Comparison of ENCODE assay signal across 11 mouse cellular contexts in the genomic region with DNA sequence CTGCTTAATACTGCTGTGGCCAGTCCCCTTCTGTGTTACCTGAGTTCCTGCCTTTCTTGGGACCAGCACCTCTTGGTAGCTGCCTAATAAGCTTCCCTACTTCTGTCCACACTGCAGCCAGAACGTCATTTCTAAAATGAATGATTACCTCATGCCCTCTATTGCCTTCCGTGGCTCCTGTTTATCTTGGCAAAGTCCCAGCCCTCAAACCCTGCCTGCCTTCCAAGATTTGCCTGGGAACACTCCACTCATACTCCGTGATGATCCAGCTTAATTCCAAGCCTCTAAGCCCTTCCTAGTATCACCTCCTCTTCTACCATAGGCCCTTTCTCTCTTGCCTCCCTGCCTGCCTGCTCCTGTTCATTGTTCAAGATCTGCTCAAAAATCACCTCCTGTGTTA.
A peak's percentile ranks its signal among the peaks of the same experiment; 100 is the strongest.
DNase-seq lines count a peak whose midpoint lies in the region; ATAC-seq lines count a peak whose summit lies in the region.
"Had no signal": no experiment of that assay in that cellular context is flagged by ENCODE, and none has a peak within 500 bp of the region (broad histone marks: within the 10 kb centered on the region; RNA-seq: fewer than 3 reads in every experiment).

No protein-coding gene starts in this region.

- H3K27ac ChIP-seq in hindbrain, embryonic 15.5 days (replicated peaks), result 0 out of 2 replicates have a peak overlapping the region, but pooled peaks have one; percentile 53
- no peak overlapping the region for H3K27ac ChIP-seq in hindbrain, embryonic 12.5 days
- H3K27ac ChIP-seq in hindbrain, embryonic 14.5 days, result no peak overlapping the region
- H3K27ac ChIP-seq in hindbrain, embryonic 10.5 days, result no peak overlapping the region

- no peak overlapping the region for H3K4me2 ChIP-seq in hindbrain, embryonic 15.5 days
- H3K4me2 ChIP-seq in hindbrain, embryonic 12.5 days (replicated peaks), result no peak overlapping the region
- H3K4me2 ChIP-seq in hindbrain, embryonic 14.5 days (replicated peaks), result no peak overlapping the region

- H3K4me1 ChIP-seq in hindbrain, embryonic 15.5 days (replicated peaks), result peaks cover 46% of the 10 kb centered on the region
- H3K4me1 ChIP-seq in hindbrain, embryonic 12.5 days, result peaks cover 25% of the 10 kb centered on the region
- H3K4me1 ChIP-seq in hindbrain, embryonic 14.5 days (replicated peaks; ENCODE audit: control insufficient read depth, insufficient read depth, low read length), result peaks cover 31% of the 10 kb centered on the region
- peaks cover 29% of the 10 kb centered on the region for H3K4me1 ChIP-seq in hindbrain, embryonic 10.5 days (replicated peaks)

- H3K4me3 ChIP-seq in hindbrain, embryonic 15.5 days, result no peak overlapping the region
- H3K4me3 ChIP-seq in hindbrain, embryonic 12.5 days, result no peak overlapping the region
- no peak overlapping the region for H3K4me3 ChIP-seq in hindbrain, embryonic 14.5 days (replicated peaks; ENCODE audit: low read length)
- H3K4me3 ChIP-seq in hindbrain, embryonic 10.5 days, result no peak overlapping the region

- H3K27me3 ChIP-seq in hindbrain, embryonic 15.5 days, result no peaks in the 10 kb centered on the region
- H3K27me3 ChIP-seq in hindbrain, embryonic 12.5 days, result no peaks in the 10 kb centered on the region; the same call in none of the 2 replicates
- no peaks in the 10 kb centered on the region for H3K27me3 ChIP-seq in hindbrain, embryonic 14.5 days (ENCODE audit: control insufficient read depth, insufficient read depth, low read length)
- no peaks in the 10 kb centered on the region for H3K27me3 ChIP-seq in hindbrain, embryonic 10.5 days (ENCODE audit: insufficient read depth, poor library complexity, severe bottlenecking)

- peak; percentile 43 for DNase-seq in adipocyte (ENCODE audit: low spot score)
- peak; percentile 75 for DNase-seq in fibroblast of lung, adult 2 months (ENCODE audit: low read depth)
- peak; percentile 31 for DNase-seq in lung, postnatal 10 days
- no peak for DNase-seq in spleen, postnatal 4 days (ENCODE audit: low spot score in 2 of 2)
- no peak for DNase-seq in hindbrain, embryonic 14.5 days (ENCODE audit: low spot score)
- DNase-seq in hindbrain, embryonic 10.5 days (ENCODE audit: low spot score), result no peak
- DNase-seq: liver; retina, postnatal 1 day had no signal

- ATAC-seq in hindbrain, embryonic 15.5 days (ENCODE audit: low FRiP score, low read depth), result no peak
- ATAC-seq in hindbrain, embryonic 12.5 days (ENCODE audit: low FRiP score), result no peak
- ATAC-seq in hindbrain, embryonic 14.5 days (ENCODE audit: low FRiP score), result no peak
- ATAC-seq: inflammation-experienced regulatory T-cells, adult 6 months had no signal

- no peaks in the 10 kb centered on the region for H3K9me3 ChIP-seq in hindbrain, embryonic 15.5 days
- no peaks in the 10 kb centered on the region for H3K9me3 ChIP-seq in hindbrain, embryonic 12.5 days (replicated peaks)
- H3K9me3 ChIP-seq in hindbrain, embryonic 14.5 days (ENCODE audit: control insufficient read depth, low read length), result no peaks in the 10 kb centered on the region
- H3K9me3 ChIP-seq in hindbrain, embryonic 10.5 days, result no peaks in the 10 kb centered on the region

- WGBS in hindbrain, embryonic 15.5 days, result 34% methylated on average over 3 of the region's 3 CpGs
- 53% methylated on average over 3 of the region's 3 CpGs for WGBS in hindbrain, embryonic 12.5 days
- WGBS in hindbrain, embryonic 14.5 days, result 58% methylated on average over 3 of the region's 3 CpGs
- WGBS in hindbrain, embryonic 10.5 days, result 73% methylated on average over 3 of the region's 3 CpGs

- no peaks in the 10 kb centered on the region for H3K36me3 ChIP-seq in hindbrain, embryonic 15.5 days
- H3K36me3 ChIP-seq in hindbrain, embryonic 12.5 days, result no peaks in the 10 kb centered on the region
- H3K36me3 ChIP-seq in hindbrain, embryonic 14.5 days (replicated peaks; ENCODE audit: control insufficient read depth, insufficient read depth), result no peaks in the 10 kb centered on the region
- H3K36me3 ChIP-seq in hindbrain, embryonic 10.5 days, result no peaks in the 10 kb centered on the region

- no peak overlapping the region for H3K9ac ChIP-seq in hindbrain, embryonic 15.5 days
- H3K9ac ChIP-seq in hindbrain, embryonic 12.5 days, result no peak overlapping the region
- no peak overlapping the region for H3K9ac ChIP-seq in hindbrain, embryonic 14.5 days

Comparison
In these comparisons a context has a peak if more than half of its experiments do, and no peak if none do; other contexts are left out.
1. DNase-seq: peak in adipocyte (single experiment), fibroblast of lung, adult 2 months (single experiment) and lung, postnatal 10 days (single experiment); none in spleen, postnatal 4 days (0 of 2), hindbrain, embryonic 14.5 days (single experiment) and hindbrain, embryonic 10.5 days (single experiment).